Mouse (Mus musculus) colon, adult 2 months (tissue): Measurements from ENCODE around the gene Far2. TPM values are rescaled to one million over a fixed set of nuclear protein-coding genes. Genes with fewer than 3 reads are reported as not detected.

ENCODE experiments used
- polyA plus RNA-seq: library from polyadenylated mRNA; depleted of rRNA; stranded (reverse); fragments of >200 nt; gene quantifications from 2 replicates; pipeline ENCODE4 v1.2.3, GENCODE M21; 2012; rRNA removed

Gene Far2
- polyA plus RNA-seq = 1.3 and 1.4 TPM in 2 replicates

DNA sequence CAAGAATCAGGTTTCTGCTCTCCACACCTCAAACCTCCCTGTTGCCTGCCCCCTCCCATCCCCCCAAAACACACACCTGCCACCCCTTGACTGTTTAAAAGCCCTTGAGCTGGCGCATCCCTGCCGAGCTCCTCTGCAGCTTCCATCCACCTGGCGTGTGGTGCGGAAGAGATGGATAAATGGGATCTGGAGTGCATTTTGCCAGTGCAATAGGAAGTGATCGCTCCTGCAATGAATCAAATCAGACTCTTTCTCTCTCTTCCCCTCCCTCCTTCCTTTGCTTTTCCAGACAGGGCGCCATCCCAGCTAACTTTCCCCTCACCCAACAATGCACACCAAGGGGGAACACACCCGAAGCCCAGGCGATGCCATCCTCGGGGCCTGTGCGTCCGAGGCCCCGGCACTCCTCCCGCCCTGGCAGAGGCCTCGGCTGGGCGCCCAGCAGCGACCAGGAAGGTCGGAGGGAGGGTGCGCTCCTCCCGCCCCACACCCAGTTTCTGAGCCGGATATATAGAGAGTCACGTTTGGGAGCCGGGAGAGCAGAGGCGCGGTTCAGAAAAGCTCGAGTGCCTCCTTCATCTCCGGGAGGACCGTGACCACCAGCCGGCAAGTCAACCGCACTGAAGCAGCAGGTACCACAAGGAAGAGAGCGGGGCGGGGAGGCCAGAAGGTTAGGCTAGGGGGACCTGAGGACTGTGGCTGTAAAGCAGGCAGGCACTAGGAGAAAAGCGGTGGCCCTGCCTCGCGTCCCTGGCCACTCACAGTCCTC is at the start of gene Far2:
Gene Far2, plus strand, starts transcription at position 379 of the 769 bp plus-strand sequence.

DNA sequence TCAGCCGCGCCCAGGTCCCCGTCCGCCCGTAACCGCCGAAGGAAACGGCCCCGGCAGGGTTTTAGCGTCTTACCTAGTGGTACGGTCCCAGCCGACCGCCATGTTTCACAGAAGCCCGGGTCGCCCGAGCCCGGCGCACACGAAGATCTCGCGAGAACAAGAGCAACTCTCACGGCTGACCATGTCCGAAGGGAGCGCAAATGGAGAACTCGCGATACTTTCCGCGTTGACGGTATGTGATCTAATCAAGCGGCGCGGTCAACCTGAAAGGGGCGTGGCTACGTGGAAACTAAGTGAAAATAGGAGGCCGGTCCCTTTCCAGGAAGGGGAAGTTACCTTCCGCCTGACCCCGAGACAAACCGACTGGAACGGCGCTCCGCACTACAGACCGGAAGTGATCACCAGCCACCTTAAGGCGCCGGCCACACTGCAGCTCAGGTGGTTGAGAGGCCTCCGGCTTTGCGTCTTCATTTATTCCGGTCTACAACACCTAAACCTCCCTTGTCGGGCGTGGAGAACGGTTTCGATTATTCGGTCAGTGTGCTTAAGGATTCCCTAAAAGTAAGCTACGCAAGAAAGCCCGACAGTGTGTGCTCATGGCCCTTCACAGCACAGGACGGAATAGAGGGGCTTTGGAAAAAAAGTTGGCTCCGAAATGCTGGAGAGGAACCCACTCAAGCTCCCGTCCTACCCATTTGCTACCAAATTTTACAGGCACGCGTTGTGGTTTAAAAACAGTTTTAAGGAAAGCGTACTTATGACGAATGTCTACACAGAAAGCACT is 165.0 kb downstream of the Far2 start, which contains the start of gene Ergic2:
Gene Ergic2, minus strand, starts transcription at position 478 of the 784 bp plus-strand sequence.

Other genes starting within 250 kb of the Far2 start
- 9.2 and 11.2 TPM in 2 replicates for gene Ergic2, start 165.1 kb downstream of the Far2 start, polyA plus RNA-seq